Mouse (Mus musculus) cerebellum, postnatal 10 days (tissue): ENCODE results near the gene Ano7.

Experiments
- DNase-seq, 2 experiments: peaks; one replicate each; pipeline ENCODE4 v3.0.0; 2021; ENCODE audit warnings: mixed read lengths in 2 of 2

The Ano7 gene

DNA sequence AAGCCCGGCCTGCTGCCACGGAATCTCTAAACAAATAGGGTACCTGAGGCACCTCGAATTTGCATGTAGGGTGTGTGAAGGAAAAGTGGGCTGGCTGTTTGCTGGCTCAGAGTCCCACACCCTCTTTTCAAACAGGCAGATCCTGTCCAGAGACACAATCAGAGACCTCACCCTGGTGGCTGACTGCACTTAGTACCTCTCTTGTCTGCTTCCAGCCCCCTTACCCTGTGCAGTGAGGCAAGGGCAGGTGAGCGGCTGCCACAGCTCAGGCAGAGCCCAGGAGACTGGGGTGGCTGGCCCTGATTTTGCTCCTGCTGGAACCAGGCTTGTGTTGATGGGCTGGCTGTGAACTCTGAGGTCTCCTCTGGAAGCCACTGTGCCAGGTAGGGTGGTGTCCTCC is at the start of gene Ano7:
Gene Ano7, plus strand, starts transcription at position 266 of the 400 bp plus-strand sequence.
- DNase-seq, result no peak

DNA sequence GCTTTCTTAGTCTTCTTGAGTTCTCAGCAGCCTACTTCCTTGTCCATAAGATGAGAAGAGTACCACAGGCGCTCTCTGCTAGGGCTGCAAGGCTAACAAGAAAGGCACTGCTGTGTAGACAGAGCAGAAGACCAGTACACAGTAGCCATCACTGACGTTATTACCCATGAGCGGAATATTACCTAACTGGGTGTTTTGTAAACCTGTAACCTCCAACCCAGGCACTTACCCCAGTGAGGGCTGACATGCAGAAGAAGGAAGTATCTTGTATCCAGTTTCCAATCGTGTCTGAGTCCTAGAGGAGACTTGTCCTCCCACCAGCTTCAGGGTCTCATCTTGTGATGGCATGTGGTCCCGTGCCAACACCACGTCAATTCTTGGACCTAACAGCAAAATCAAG is 49.8 kb upstream of the Ano7 start:
- DNase-seq, result no peak

DNA sequence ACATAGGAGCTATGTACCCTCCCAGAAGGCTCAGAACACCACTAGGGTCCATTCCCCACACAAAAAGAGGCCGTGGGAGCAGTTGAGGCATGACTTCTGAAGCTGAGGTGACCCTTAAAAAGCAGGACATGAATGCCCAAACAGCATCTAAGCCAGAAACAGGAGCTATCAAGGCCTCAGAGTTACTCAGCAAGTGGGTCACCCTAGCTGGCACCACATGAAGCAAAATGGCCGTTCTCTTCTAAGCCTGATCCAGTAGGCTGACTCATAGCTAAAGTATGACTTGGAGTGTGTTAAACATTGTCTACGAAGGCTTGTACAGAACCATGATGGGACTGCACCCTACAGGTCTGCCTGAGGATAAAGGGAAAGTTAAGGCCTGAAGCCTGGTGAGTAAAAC is 47.3 kb upstream of the Ano7 start:
- no peak for DNase-seq

DNA sequence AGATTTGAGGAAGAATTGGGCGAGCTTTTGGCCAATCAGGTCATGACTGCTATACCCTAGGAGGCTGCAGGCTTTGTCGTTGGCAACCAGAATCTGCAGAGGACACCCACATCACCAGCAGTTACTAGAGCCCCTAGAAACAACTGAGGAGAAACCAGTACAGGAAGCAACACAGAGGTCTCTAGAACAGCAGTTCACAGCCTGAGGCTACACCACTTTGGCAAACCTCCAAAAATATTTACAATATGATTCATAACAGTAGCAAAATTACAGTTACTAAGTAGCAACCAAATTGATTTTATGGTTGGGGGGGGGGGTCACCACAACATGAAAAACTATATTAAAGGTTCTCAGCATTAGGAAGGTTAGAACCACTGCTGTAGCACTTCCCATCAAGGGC is 39.1 kb upstream of the Ano7 start:
- DNase-seq, result no peak

DNA sequence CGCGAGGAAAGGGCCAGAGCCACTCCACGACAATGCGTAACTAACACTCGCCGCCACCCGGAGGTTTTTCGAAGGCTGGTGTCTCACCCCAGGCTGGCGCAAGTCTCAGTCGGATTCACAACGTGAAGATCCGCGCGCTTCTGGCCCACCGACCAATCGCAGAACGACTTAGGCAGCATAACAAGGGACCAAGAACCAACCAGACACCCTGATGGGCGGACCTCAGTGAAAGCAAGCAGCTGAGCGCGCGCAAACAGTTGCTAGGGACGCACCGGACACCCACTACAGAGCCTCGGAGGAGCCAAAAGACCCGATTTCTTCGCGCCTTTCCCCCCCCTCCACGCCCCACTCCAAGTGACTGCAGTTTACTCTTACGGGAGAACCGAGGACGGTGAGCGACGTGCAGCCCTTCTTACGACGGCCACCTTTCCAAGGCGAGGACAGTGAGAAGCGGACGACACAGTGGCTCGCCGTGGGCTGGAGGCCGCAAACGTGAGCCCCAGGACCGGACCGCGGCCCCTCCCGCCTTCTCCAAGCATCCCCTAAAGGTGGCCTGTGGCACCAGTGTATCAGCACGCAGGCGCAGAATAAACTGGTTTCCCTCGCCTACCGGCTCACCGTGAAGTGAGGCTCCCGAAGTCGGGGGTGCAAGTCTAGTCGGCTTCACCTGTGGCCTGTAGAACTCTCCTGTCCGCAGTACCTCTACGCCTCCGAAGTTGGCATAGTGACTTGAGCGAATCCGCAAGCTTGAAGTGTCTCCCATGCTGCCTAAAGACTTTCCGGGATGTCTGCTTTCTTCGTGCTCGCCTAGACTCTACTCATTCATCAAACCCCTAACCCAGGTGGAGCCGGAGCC is 30.9 kb upstream of the Ano7 start, which contains the start of the genes Ppp1r7 and Pask:
Gene Ppp1r7, plus strand, starts transcription at position 207 of the 856 bp plus-strand sequence.
Gene Pask, minus strand, starts transcription at position 835 of the 856 bp plus-strand sequence.
- peak; percentile 96 to 97 for DNase-seq

DNA sequence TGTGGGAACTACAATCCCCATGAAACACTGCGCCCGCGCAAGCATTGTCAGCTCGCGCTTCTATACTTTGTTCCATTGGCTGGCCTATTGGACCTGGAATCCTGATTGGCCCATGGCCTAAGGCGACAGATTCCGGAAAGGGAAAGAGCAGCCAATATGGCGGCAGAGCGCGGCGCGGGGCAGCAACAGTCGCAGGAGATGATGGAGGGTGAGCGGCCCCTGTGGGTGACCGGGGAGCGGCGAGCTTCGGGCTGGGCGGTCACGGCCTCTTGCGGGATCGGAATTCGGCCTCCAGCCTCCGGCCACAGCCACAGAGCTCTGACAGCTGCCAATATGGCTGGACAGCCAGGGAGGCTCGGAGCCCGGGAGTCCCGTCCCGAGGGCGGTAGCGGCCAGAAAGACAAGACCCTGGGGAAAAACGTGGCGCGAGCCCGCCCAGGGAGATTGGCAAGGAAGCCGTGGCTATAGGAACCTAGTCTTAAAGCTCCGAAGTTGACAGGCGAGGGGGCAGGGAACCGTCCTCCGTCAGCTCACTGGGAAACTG is 30.2 kb upstream of the Ano7 start:
- DNase-seq, result peak; percentile 96 to 98

DNA sequence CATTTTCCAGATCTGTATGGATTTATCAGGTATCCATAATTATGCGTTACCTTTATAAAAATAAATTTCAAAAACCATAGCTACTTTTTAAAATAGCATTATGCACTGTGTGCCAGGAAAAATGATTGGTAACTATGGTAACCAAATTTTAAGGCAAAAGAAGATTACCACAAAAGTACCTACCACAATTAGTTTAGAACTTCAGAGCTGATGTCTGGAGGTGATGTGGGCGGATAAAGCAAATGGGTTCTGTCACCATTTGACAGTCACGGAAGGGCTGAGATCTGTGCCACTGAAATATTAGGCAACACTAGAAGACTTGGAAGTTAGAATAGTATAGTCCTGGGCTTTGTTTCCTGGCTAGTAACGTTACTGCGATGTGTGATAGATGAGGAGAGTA is 26.6 kb upstream of the Ano7 start:
- DNase-seq, result no peak

DNA sequence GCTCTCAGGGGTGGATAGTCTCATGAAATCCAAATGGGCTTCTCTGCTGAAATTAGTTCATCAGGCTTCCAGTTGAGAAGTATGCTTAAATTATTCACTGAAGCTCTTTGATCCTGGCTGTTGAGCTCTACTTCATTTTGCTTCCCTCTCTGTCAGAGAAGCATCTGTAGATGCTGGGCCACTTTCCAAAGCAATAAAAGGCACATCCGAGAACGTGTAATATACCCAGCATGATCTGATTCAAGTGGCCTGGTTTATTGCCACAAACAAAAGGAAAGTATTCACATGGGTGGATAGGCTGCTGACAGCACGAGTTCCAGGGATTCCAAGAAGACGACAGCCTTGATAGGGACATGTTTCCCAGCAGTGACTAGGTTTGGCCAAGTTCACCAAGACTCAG is 24.0 kb upstream of the Ano7 start:
- no peak for DNase-seq

DNA sequence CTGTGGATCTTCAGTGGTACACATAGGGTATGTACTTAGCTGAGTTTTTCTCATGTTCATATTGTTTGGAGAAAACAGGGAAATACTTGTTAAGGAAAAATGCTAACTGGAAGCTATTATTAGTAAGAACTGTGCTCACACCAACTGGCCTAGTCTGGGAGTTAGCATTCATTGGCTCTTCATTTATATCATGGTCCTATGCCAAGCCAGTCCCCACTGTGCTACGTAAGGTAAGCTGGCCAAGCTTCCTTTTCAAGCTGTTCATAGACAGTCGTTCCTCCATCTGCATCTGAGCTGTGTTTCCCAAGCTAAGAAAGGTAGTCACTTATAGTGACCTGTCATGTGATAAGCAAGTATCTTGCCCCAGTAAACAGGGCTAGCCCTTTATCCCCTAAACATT is 21.0 kb upstream of the Ano7 start:
- peak; percentile 69 to 76 for DNase-seq

DNA sequence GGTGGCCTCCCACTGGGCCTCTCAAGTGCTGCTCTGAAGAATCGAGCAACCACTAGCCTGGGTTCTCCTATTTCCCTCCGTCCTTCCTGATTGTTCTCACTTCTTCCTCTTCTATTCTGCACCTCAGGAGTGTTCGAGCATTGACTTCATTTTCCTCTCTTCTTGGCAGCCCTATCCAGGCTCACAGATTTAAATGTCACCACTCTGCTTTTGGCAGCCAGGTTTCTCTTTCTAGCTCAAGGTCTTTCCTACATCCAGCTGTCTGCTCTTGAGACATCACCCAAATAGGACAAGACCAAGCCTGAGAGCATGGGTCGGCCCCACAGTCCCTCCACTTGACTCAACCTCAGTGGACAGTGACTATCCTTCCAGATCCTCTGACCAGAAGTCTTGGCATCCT is 11.1 kb upstream of the Ano7 start:
- no peak for DNase-seq

DNA sequence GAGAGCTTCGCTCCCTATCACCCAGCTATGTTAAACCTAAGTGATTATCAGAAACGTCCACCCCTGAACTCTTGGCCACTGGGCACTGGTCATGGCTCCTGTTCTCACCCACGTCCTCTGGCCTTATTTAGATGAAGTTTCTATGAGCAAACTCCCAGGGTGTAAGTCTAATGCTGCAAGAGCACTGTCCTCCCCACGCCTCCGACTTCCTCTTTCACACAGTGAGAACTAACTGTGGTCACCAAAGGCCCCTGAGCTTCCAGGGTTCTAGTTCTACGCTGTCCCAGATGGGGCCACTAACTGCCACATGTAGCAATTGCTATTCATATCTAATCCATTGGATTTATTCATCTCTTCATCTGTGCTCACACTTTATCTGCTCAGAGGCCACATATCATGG is 8.1 kb upstream of the Ano7 start:
- no peak for DNase-seq

DNA sequence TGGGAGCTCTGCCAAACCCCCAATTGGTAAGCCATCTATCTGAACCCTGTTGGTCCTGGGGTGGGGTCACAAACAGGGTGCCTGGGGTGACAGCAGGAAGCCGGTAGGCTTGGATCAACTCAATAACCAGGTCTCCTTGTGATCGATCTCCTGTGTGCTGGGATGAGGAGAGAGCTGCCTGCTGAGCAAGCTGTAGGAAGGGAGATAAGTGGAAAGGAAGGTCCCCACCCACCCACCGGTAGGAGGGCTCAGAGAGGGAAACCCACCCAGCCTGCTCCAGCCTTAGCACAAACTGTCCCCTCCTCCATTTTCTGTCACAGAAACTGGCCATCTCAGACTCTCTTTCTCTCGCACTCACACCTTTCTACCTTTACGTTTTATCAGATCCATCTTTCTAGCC is 3.6 kb downstream of the Ano7 start:
- DNase-seq, result peak in 1 of 2 experiments; percentile 20

DNA sequence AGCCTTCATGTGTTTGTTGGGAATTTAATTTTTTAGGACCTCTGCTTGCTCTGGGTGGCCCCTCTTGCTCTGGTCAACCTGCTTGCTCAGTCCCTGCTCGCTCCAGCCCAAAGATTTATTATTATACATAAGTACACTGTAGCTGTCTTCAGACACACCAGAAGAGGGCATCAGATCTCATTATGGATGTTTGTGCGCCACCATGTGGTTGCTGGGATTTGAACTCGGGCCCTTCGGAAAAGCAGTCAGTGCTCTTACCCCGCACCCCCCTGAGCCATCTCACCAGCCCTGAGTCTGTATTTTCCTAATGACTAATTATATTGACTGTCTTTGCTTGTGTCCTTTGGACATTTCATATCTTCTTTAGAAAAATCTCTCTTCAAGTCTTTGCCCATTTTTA is 5.4 kb downstream of the Ano7 start:
- DNase-seq, result no peak

DNA sequence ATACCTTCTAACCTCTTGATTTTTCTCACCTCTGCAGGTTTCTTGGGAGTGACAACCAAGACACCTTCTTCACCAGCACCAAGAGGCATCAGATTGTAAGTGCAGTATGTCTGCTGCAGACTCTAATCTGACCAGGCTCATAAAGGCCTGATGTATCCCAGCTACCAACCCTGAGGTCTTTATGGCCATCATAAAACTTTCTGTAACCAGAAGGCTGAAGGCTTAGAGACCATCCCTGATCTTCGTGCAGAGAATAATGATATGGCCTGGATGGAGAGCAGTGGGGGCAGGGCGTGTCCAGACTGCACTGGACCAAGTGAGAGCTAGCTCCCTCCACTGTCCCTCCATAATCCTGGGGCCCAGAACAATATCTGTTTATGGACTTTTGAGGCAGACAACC is 13.5 kb downstream of the Ano7 start:
- no peak for DNase-seq

DNA sequence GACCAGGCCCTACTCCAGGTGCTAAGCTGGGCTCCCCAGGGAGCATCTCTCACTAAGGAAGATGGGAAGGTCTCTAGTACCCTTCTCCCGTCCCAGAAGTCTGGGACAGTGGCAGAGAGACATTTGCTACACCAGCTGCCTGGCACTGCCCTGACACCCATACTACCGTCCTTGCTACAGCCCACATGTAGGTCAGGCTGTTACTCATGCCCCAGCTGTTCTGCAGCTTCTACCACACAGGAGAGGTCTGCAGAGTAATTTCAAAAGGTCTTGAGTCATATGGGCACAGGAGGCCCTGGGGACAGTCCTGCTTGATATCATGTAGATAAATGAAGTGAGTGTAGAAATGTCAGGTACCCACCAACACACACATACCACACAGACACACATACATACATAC is 15.2 kb downstream of the Ano7 start:
- DNase-seq, result no peak

DNA sequence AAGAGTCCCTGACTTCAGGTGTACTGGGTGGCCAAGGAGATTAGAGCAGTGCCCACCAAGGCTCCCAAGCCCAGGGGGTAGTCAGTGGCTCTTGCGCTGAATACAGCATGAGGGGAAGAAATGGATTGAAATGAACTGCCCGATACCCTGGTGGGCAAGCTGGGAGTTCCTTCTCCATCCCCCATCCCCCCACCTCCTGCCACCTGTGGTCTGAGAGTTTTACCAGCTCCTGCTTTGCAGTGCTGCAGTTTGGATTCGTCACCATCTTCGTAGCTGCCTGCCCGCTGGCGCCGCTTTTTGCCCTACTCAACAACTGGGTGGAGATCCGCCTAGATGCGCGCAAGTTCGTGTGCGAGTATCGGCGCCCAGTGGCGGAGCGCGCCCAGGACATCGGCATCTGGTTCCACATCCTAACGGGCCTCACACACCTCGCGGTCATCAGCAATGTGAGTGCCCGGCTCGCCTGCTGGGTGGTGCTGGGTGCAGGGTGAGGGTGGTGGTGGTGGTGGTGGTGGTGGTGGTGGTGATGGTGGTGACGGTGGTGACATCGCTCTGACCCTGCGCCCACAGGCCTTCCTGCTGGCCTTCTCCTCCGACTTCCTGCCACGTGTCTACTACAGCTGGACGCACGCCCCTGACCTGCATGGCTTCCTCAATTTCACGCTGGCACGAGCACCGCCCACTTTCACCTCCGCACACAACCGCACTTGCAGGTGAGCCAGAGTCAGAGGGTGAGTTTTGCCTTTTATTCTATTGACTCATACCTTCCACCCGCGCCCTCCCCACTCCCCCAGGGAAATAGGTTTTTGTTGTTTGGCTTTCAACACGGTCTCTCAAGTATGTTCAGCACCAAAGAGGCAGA is 27.7 kb downstream of the Ano7 start:
- peak in 1 of 2 experiments; percentile 9 for DNase-seq

DNA sequence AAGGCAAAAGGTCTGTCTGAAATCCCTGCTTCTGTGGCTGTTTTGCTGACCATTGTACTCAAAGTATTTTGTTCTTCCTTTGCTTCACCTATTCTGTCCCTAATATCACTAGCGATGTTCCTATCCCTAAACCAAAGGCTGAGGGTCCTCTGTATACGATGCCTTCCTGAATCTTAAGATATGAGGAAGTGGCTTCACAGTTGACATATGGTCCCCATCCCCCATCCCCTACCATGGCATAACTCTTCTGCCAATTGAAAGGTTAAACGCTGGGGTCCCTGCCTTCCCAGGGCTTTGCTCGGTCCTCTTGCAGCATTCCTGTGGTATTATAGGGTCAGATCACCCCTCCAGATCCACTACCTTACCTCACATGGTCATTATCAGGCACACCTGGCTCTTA is 29.7 kb downstream of the Ano7 start:
- DNase-seq, result no peak

DNA sequence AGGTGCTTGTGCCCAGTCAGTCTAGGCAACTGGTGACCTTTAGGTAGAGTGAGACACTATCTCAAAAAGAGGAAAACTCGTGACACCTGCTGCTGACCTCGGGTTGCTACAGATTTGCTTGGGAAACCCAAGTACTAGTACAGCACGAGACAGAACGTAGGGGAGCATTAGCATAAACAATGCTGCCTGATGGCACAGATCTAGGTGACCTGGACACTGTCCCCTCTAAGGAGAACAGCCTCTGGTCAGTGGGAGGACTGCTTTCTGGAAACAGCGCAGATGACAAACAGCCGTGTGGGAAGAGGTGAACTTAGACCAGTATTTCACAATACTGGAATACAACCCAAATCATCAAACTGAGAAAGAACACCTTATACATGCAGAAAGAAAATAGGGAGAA is 58.4 kb downstream of the Ano7 start:
- no peak for DNase-seq

DNA sequence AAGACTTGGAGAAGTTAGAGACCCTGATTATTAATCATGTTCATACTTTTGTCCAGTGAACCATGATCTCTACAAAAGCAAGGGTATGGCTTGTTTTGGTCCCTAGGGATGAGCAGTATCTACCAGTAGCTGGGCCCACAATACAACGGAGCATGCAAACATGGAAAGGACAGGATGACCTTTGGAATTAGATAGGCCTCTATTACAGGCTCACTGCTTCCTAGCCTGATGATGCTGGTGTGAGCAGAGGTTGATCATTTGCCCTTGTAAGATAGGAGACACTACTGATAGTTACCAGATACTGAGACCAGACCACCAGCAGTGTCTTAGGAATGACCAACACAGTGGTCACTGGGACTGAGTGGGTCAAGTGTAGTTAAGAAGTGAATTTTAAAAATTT is 65.6 kb downstream of the Ano7 start:
- DNase-seq, result no peak

DNA sequence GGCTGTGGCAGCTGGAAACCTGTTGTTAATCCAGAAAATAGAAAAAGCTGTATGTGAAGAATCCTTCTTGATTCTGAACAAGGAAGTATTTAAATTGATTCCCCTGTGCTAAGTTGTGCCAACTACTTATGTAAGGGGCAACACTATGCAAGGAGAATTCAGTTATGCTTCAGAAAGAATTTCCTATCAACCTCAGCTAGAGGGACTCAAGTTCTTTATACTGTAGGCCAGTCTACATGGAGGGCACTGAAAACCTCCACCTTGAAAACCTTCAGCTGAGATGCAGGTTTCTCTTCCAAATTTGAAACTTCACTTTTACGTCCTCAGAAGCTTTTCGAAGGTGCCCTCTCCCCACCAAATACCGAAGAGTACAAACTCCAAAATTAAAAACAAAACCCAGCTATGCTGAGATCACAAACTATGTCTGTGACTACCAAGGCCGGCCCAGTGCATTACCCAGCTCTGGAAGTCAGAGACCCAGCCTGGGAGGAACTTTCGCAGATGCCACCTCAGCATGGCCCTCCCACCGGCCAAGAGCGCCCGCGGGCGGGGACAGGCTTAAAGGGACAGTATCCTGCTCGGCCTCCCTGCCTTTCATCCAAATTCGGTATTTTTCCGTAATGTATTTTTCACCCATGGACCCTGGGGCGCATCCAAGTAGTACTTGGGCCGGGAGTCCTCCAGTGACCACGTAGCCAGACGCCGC is 70.8 kb downstream of the Ano7 start:
- peak; percentile 82 to 87 for DNase-seq

DNA sequence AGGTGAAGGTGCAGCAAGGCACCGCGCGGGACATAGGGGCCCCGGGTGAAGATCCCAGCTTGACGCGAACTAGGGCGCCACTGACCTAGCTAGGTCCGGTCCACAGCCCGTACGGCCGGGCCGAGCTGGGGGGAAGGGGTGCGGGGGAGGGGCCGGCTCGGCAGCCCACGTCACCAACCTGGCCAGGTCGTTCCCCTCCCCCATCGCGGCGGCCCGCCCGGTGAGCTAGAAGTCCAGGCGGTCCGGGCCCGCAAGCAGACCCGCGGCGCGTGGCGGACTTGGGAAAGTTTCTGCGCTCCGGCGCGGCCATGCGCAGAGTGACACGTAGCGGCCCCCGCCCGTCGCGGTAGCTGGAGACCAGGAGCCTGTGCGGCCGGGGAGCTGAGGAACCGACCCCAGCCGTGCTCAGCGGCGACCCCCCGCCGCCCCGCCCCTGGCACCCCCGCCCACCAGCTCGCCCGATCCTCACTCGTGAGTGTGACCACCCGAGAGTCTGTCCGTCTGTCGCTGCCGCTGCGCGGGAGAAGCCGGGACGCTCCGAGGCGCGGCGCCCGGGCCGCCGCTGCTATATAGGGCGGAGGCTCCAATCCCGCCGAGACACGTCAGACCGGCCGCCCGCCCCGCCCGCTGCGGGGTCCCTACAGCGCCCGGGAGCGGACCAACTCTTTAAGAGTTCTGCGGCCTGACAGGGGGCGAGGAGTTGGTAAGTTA is 71.5 kb downstream of the Ano7 start:
- peak; percentile 67 to 78 for DNase-seq

DNA sequence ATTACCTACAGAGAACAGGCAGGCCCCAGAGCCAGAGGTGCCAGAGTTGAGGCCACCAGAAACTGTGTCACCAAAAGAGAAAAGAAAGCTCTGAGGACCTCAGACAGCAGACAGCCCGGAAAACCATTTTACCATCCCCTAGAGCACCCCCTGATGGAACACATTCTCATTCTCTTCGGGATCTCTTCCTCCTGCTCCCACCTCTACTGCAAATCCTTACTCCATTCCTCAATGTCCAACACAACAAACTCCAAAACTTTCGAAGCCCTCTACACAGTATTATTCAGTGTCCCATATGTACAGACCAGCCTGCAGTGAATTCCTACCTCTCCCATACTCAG is 72.1 kb downstream of the Ano7 start:
- no peak for DNase-seq
